Mouse (Mus musculus) kidney, adult 2 months (tissue): ENCODE measurements around the gene Lamc2. TPM values are rescaled to one million over a fixed set of nuclear protein-coding genes. Genes with fewer than 3 reads are reported as not detected.
A peak's percentile ranks its signal among the peaks of the same experiment; 100 is the strongest.

Source experiments
- DNase-seq: peaks from one replicate; pipeline ENCODE4 v3.0.0; 2021
- H3K27ac ChIP-seq: fragments of 200-500 bp; 2 replicates; pipeline ENCODE4 v1.5.1; 2012; ENCODE audit warnings: low read depth, low read length, control low read depth, inconsistent platforms; ENCODE audit not compliant: insufficient read depth
- H3K27me3 ChIP-seq: fragments of 200-500 bp; replicated peaks from 2 replicates; pipeline ENCODE4 v1.6.1; 2012; ENCODE audit warnings: mild to moderate bottlenecking, moderate library complexity, low read length, inconsistent platforms; ENCODE audit not compliant: control insufficient read depth, insufficient read depth
- H3K36me3 ChIP-seq: fragments of 200-500 bp; 2 replicates; pipeline ENCODE4 v1.6.1; 2012; ENCODE audit warnings: mild to moderate bottlenecking, moderate library complexity, low read length, inconsistent platforms; ENCODE audit not compliant: control insufficient read depth, insufficient read depth
- H3K4me1 ChIP-seq: fragments of 200-500 bp; 2 replicates; pipeline ENCODE4 v1.6.1; 2011; ENCODE audit warnings: low read length; ENCODE audit not compliant: control insufficient read depth, insufficient read depth
- H3K4me3 ChIP-seq: fragments of 200-500 bp; 2 replicates; pipeline ENCODE4 v1.5.1; 2011; ENCODE audit warnings: mild to moderate bottlenecking, low read depth, low read length, control low read depth; ENCODE audit not compliant: insufficient read depth
- CTCF ChIP-seq: fragments of 200-500 bp; conservative IDR thresholded peaks from 2 replicates; pipeline ENCODE4 v1.5.1; 2011; ENCODE audit warnings: low read depth, mild to moderate bottlenecking, control low read depth, low read length, moderate library complexity, mixed read lengths; ENCODE audit not compliant: insufficient read depth, insufficient read length
- POLR2A ChIP-seq: fragments of 200-500 bp; IDR thresholded peaks from one replicate; pipeline ENCODE4 v1.6.1; 2011; ENCODE audit warnings: low read depth, low read length, control low read depth
- WGBS: fragments of 180-500 bp; shearing (Covaris S2); methylation state at CpG from one replicate; pipeline ENCODE4 v1.1.7; 2018; 5-methylcytosine and 5-hydroxymethylcytosine counted together
- polyA plus RNA-seq: library from polyadenylated mRNA; depleted of rRNA; stranded (reverse); fragments of >200 nt; gene quantifications from 2 replicates; pipeline ENCODE4 v1.2.3, GENCODE M21; 2012; rRNA removed

The Lamc2 gene
- polyA plus RNA-seq = 7.0 TPM in 2 replicates

GRCm38 (mm10) chr1:153185828-153186803 is at the start of gene Lamc2:
Lamc2 (minus strand) TSS chr1:153186447.
- peak; percentile 39 for DNase-seq
- H3K27me3 ChIP-seq = no peaks in the 10 kb centered on the region; the same call in none of the 2 replicates
- peak within 1 kb of the TSS; percentile 81 for H3K4me3 ChIP-seq
- no peak within 1 kb of the TSS; the same call in 1 of the 2 replicates for H3K27ac ChIP-seq
- TF ChIP-seq POLR2A = no peak
- no peaks in the 10 kb centered on the region for H3K36me3 ChIP-seq
- peaks cover 3% of the 10 kb centered on the region for H3K4me1 ChIP-seq
- WGBS = 6% methylated on average over 46 of the region's 46 CpGs

- H3K27me3 ChIP-seq = no peaks in the 10 kb centered on the region
- peak overlapping the region; percentile 5; the same call in 1 of the 2 replicates for H3K4me3 ChIP-seq
- H3K27ac ChIP-seq = peak overlapping the region; percentile 61
- H3K36me3 ChIP-seq = peaks cover 2% of the 10 kb centered on the region; the same call in 1 of the 2 replicates
- WGBS = 51% methylated on average over 4 of the region's 4 CpGs
- TF ChIP-seq POLR2A (no peak), CTCF (no peak)
- DNase-seq = peak; percentile 47
- no peaks in the 10 kb centered on the region for H3K4me1 ChIP-seq
These were observed 49.3 kb upstream of the Lamc2 start for GRCm38 (mm10) chr1:153235576-153235975.

GRCm38 (mm10) chr1:153231681-153232080 is 45.4 kb upstream of the Lamc2 start:
- no peaks in the 10 kb centered on the region for H3K27me3 ChIP-seq
- WGBS = 78% methylated on average over 9 of the region's 9 CpGs
- H3K4me1 ChIP-seq = no peaks in the 10 kb centered on the region
- H3K27ac ChIP-seq = no peak overlapping the region
- peaks cover 11% of the 10 kb centered on the region for H3K36me3 ChIP-seq
- TF ChIP-seq POLR2A (no peak), CTCF (no peak)
- H3K4me3 ChIP-seq = no peak overlapping the region
- DNase-seq = no peak

GRCm38 (mm10) chr1:153227916-153228315 is 41.7 kb upstream of the Lamc2 start:
- Histone ChIP-seq H3K4me1 (no peaks in the 10 kb centered on the region), H3K4me3 (no peak overlapping the region), H3K27me3 (no peaks in the 10 kb centered on the region), H3K36me3 (peaks cover 11% of the 10 kb centered on the region), H3K27ac (no peak overlapping the region)
- no peak for DNase-seq
- TF ChIP-seq POLR2A (no peak), CTCF (no peak)
- 59% methylated on average over 4 of the region's 4 CpGs for WGBS

- peaks cover 11% of the 10 kb centered on the region for H3K36me3 ChIP-seq
These were observed 40.8 kb upstream of the Lamc2 start for GRCm38 (mm10) chr1:153227096-153227495.

GRCm38 (mm10) chr1:153225786-153226725 is 39.8 kb upstream of the Lamc2 start:
- H3K4me3 ChIP-seq = no peak overlapping the region
- no peak for DNase-seq
- H3K36me3 ChIP-seq = peaks cover 11% of the 10 kb centered on the region
- WGBS = 83% methylated on average over 21 of the region's 21 CpGs
- TF ChIP-seq CTCF = no peak
- no peak for TF ChIP-seq POLR2A
- H3K4me1 ChIP-seq = no peaks in the 10 kb centered on the region
- no peak overlapping the region for H3K27ac ChIP-seq
- H3K27me3 ChIP-seq = no peaks in the 10 kb centered on the region

More at GRCm38 (mm10) chr1:153227096-153227495, 40.8 kb upstream of the Lamc2 start:
- WGBS = 88% methylated on average over 8 of the region's 8 CpGs
- DNase-seq = no peak
- H3K27me3 ChIP-seq = no peaks in the 10 kb centered on the region
- H3K27ac ChIP-seq = no peak overlapping the region
- TF ChIP-seq POLR2A (no peak), CTCF (no peak)
- H3K4me1 ChIP-seq = no peaks in the 10 kb centered on the region
- no peak overlapping the region for H3K4me3 ChIP-seq
